Mouse (Mus musculus) MEL (cell line): Measurements from ENCODE around the gene Psmd8. TPM values are rescaled to one million over a fixed set of nuclear protein-coding genes. Genes with fewer than 3 reads are reported as not detected.
A peak's percentile ranks its signal among the peaks of the same experiment; 100 is the strongest.

Experiments
- DNase-seq: peaks from one replicate; pipeline ENCODE4 v3.0.0; 2011; ENCODE audit warnings: low read depth, low spot score
- H3K27ac ChIP-seq: 2 replicates; pipeline ENCODE4 v1.5.1; 2012; ENCODE audit warnings: low read depth, mild to moderate bottlenecking, control low read depth, low read length, moderate library complexity; ENCODE audit not compliant: control insufficient read depth
- H3K27me3 ChIP-seq, 2 experiments: fragments of 150-350 bp in 1 of 2; sonication (generic) in 1 of 2; 2 replicates each; pipeline ENCODE4 v1.6.1; 2012; ENCODE audit warnings: low read length in 2 of 2, mild to moderate bottlenecking in 2 of 2, improper control_type of control experiment in 1 of 2, moderate library complexity in 1 of 2; ENCODE audit not compliant: insufficient read depth in 2 of 2, control insufficient read depth in 1 of 2
- H3K36me3 ChIP-seq, 2 experiments: 2 replicates each; pipeline ENCODE4 v1.6.1; 2012 to 2014; ENCODE audit warnings: low read length in 2 of 2, improper control_type of control experiment in 1 of 2, inconsistent platforms in 1 of 2, mild to moderate bottlenecking in 1 of 2; ENCODE audit not compliant: insufficient read depth in 2 of 2, control insufficient read depth in 1 of 2
- H3K4me1 ChIP-seq, 2 experiments: fragments of 150-350 bp in 1 of 2; sonication (generic) in 1 of 2; 2 replicates each; pipeline ENCODE4 v1.6.1; 2012; ENCODE audit warnings: low read length in 2 of 2, improper control_type of control experiment in 1 of 2, mild to moderate bottlenecking in 1 of 2; ENCODE audit not compliant: insufficient read depth in 2 of 2, control insufficient read depth in 1 of 2
- H3K4me3 ChIP-seq, 2 experiments: fragments of 150-350 bp in 1 of 2; sonication (generic) in 1 of 2; 2 replicates each; pipeline ENCODE4 v1.5.1; 2012; ENCODE audit warnings: low read depth in 2 of 2, low read length in 2 of 2, mild to moderate bottlenecking in 2 of 2, moderate library complexity in 2 of 2, control low read depth in 1 of 2, improper control_type of control experiment in 1 of 2; ENCODE audit not compliant: control insufficient read depth in 1 of 2, insufficient read depth in 1 of 2
- H3K79me2 ChIP-seq: 2 replicates; pipeline ENCODE4 v1.6.1; 2012; ENCODE audit warnings: mild to moderate bottlenecking, low read length, moderate library complexity; ENCODE audit not compliant: control insufficient read depth, poor library complexity, insufficient read depth
- H3K9ac ChIP-seq: 2 replicates; pipeline ENCODE4 v1.6.1; 2012; ENCODE audit warnings: low read depth, mild to moderate bottlenecking, control low read depth, low read length, moderate library complexity; ENCODE audit not compliant: control insufficient read depth, poor library complexity, severe bottlenecking
- H3K9me3 ChIP-seq: fragments of 150-350 bp; sonication (generic); replicated peaks from 2 replicates; pipeline ENCODE4 v1.6.1; 2012; ENCODE audit warnings: mild to moderate bottlenecking, low read length, improper control_type of control experiment, moderate library complexity; ENCODE audit not compliant: insufficient read depth
- BHLHE40 ChIP-seq: IDR thresholded peaks from 2 replicates; pipeline ENCODE4 v1.6.1; 2012; ENCODE audit warnings: low read depth, mild to moderate bottlenecking, inconsistent platforms, low read length, improper control_type of control experiment, borderline replicate concordance
- CHD1 ChIP-seq: IDR thresholded peaks from 2 replicates; pipeline ENCODE4 v1.6.1; 2012; ENCODE audit warnings: low read depth, mild to moderate bottlenecking, inconsistent platforms, low read length, improper control_type of control experiment
- CHD2 ChIP-seq: IDR thresholded peaks from 2 replicates; pipeline ENCODE4 v1.6.1; 2011; ENCODE audit warnings: low read length, improper control_type of control experiment
- CTCF ChIP-seq, 3 experiments: IDR thresholded peaks in 2 of 3; conservative IDR thresholded peaks in 1 of 3; 2 replicates each; pipeline ENCODE4 v1.5.1; 2011 to 2012; ENCODE audit warnings: low read length in 3 of 3, low read depth in 2 of 3, mild to moderate bottlenecking in 2 of 3, improper control_type of control experiment in 1 of 3, inconsistent platforms in 1 of 3, mixed read lengths in 1 of 3, moderate library complexity in 1 of 3; ENCODE audit not compliant: control insufficient read depth in 1 of 3, insufficient read depth in 1 of 3, poor library complexity in 1 of 3, severe bottlenecking in 1 of 3
- E2F4 ChIP-seq: IDR thresholded peaks from 2 replicates; pipeline ENCODE4 v1.6.1; 2011; ENCODE audit warnings: low read depth, low read length, improper control_type of control experiment, borderline replicate concordance
- ELF1 ChIP-seq: IDR thresholded peaks from 2 replicates; pipeline ENCODE4 v1.6.1; 2014; ENCODE audit warnings: low read depth, mild to moderate bottlenecking, inconsistent platforms, low read length, improper control_type of control experiment, moderate library complexity
- GATA1 ChIP-seq: IDR thresholded peaks from 2 replicates; pipeline ENCODE4 v1.6.1; 2011; ENCODE audit warnings: low read depth, low read length, improper control_type of control experiment
- MAFK ChIP-seq: IDR thresholded peaks from 2 replicates; pipeline ENCODE4 v1.6.1; 2011; ENCODE audit warnings: low read depth, mild to moderate bottlenecking, low read length, improper control_type of control experiment, borderline replicate concordance
- MAX ChIP-seq: IDR thresholded peaks from 2 replicates; pipeline ENCODE4 v1.6.1; 2011; ENCODE audit warnings: low read length, improper control_type of control experiment
- MAZ ChIP-seq: IDR thresholded peaks from 2 replicates; pipeline ENCODE4 v1.6.1; 2012; ENCODE audit warnings: low read depth, mild to moderate bottlenecking, inconsistent platforms, low read length, improper control_type of control experiment
- MEF2A ChIP-seq: IDR thresholded peaks from 2 replicates; pipeline ENCODE4 v1.6.1; 2014; ENCODE audit warnings: low read depth, mild to moderate bottlenecking, inconsistent platforms, low read length, improper control_type of control experiment; ENCODE audit not compliant: poor library complexity, insufficient replicate concordance, severe bottlenecking; ENCODE audit errors: extremely low read depth
- MXI1 ChIP-seq: IDR thresholded peaks from 2 replicates; pipeline ENCODE4 v1.6.1; 2011; ENCODE audit warnings: mild to moderate bottlenecking, low read depth, low read length, improper control_type of control experiment
- MYC ChIP-seq: IDR thresholded peaks from 2 replicates; pipeline ENCODE4 v1.6.1; 2011; ENCODE audit warnings: low read depth, mild to moderate bottlenecking, low read length, improper control_type of control experiment, moderate library complexity
- NELFE ChIP-seq: IDR thresholded peaks from 2 replicates; pipeline ENCODE4 v1.6.1; 2011; ENCODE audit warnings: low read depth, low read length, improper control_type of control experiment
- NRF1 ChIP-seq: IDR thresholded peaks from 2 replicates; pipeline ENCODE4 v1.6.1; 2014; ENCODE audit warnings: low read depth, mild to moderate bottlenecking, inconsistent platforms, low read length, improper control_type of control experiment, moderate library complexity; ENCODE audit not compliant: poor library complexity, insufficient read depth, severe bottlenecking
- POLR2A ChIP-seq, 2 experiments: IDR thresholded peaks; 2 replicates each; pipeline ENCODE4 v1.6.1; 2011 to 2012; ENCODE audit warnings: low read length in 2 of 2, mild to moderate bottlenecking in 2 of 2, control low read depth in 1 of 2, improper control_type of control experiment in 1 of 2, low read depth in 1 of 2, moderate library complexity in 1 of 2; ENCODE audit not compliant: control insufficient read depth in 1 of 2, insufficient read depth in 1 of 2, poor library complexity in 1 of 2
- POLR2AphosphoS2 ChIP-seq: IDR thresholded peaks from 2 replicates; pipeline ENCODE4 v1.6.1; 2011; ENCODE audit warnings: low read length, improper control_type of control experiment
- POLR2AphosphoS5 ChIP-seq: IDR thresholded peaks from 2 replicates; pipeline ENCODE4 v1.6.1; 2012; ENCODE audit warnings: low read depth, borderline replicate concordance, mild to moderate bottlenecking, inconsistent platforms, low read length, moderate library complexity, mixed read lengths
- RCOR1 ChIP-seq: IDR thresholded peaks from 2 replicates; pipeline ENCODE4 v1.6.1; 2012; ENCODE audit warnings: low read depth, mild to moderate bottlenecking, inconsistent platforms, low read length, improper control_type of control experiment
- SMC3 ChIP-seq: IDR thresholded peaks from 2 replicates; pipeline ENCODE4 v1.6.1; 2011; ENCODE audit warnings: low read depth, low read length, improper control_type of control experiment
- TAL1 ChIP-seq: IDR thresholded peaks from 2 replicates; pipeline ENCODE4 v1.6.1; 2012; ENCODE audit warnings: mild to moderate bottlenecking, inconsistent platforms, low read length, moderate library complexity, mixed read lengths
- TBP ChIP-seq: IDR thresholded peaks from 2 replicates; pipeline ENCODE4 v1.8.0; 2011; ENCODE audit warnings: low read depth, low read length, improper control_type of control experiment
- USF1 ChIP-seq: IDR thresholded peaks from 2 replicates; pipeline ENCODE4 v1.6.1; 2014; ENCODE audit warnings: low read depth, mild to moderate bottlenecking, inconsistent platforms, low read length, improper control_type of control experiment, moderate library complexity
- ZC3H11A ChIP-seq: IDR thresholded peaks from 2 replicates; pipeline ENCODE4 v1.6.1; 2012; ENCODE audit warnings: low read depth, mild to moderate bottlenecking, inconsistent platforms, low read length, improper control_type of control experiment
- ZKSCAN1 ChIP-seq: IDR thresholded peaks from 2 replicates; pipeline ENCODE4 v1.6.1; 2012; ENCODE audit warnings: low read depth, mild to moderate bottlenecking, inconsistent platforms, low read length, improper control_type of control experiment, moderate library complexity
- ZMIZ1 ChIP-seq: IDR thresholded peaks from 2 replicates; pipeline ENCODE4 v1.6.1; 2012; ENCODE audit warnings: low read depth, mild to moderate bottlenecking, inconsistent platforms, low read length, improper control_type of control experiment, moderate library complexity
- ZNF384 ChIP-seq: IDR thresholded peaks from 2 replicates; pipeline ENCODE4 v1.6.1; 2012; ENCODE audit warnings: low read depth, mild to moderate bottlenecking, inconsistent platforms, low read length, improper control_type of control experiment
- polyA plus RNA-seq, 2 experiments: library from polyadenylated mRNA; stranded (reverse) in 1 of 2; unstranded in 1 of 2; fragments of >175 nt in 1 of 2; fragments of >200 nt in 1 of 2; gene quantifications; 2 replicates each; pipeline versions ENCODE4 v1.2.1 to v1.2.4; 2012; ENCODE audit warnings: low replicate concordance in 2 of 2, low read depth in 1 of 2; ENCODE audit not compliant: insufficient read length in 2 of 2, insufficient read depth in 1 of 2, missing spikeins in 1 of 2
- total RNA-seq: library from RNA; depleted of rRNA; stranded (reverse); fragments of 300-350 nt; gene quantifications from 2 replicates; pipeline ENCODE4 v1.2.3, GENCODE M21; 2012

Psmd8 gene
- total and polyA plus RNA-seq, 3 experiments: 159 to 196 TPM; not detected in 1

DNA sequence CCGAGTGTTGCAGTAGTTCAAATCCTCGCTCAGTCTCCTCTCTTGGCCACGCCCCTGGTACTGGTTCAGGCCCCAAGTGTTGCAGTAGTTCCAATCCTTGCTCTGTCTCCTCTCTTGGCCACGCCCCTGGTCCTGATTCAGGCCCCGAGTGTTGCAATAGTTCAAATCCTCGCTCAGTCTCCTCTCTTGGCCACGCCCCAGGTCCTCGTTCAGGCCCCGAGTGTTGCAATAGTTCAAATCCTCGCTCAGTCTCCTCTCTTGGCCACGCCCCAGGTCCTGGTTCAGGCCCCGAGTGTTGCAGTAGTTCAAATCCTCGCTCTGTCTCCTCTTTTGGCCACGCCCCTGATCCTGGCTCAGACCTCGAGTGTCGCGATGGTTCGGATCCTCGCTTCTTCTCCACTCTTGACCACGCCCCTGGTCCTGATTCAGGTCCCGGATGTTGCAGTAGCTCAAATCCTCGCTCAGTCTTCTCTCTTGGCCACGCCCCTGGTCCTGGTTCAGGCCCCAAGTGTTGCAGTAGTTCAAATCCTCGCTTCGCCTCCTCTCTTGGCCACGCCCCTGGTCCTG, 31.8 kb upstream of the Psmd8 start:
- Histone ChIP-seq H3K36me3 (peaks cover 0 to 2% of the 10 kb centered on the region in 2 experiments; a peak in 2 of 4 replicates), H3K9me3 (no peaks in the 10 kb centered on the region), H3K27ac (peak overlapping the region; percentile 50), H3K27me3 (no peaks in the 10 kb centered on the region), H3K9ac (peak overlapping the region; percentile 38), H3K79me2 (no peaks in the 10 kb centered on the region), H3K4me1 (peaks cover 1 to 3% of the 10 kb centered on the region in 2 experiments; a peak in 3 of 4 replicates), H3K4me3 (peak overlapping the region; percentile 52 to 59)
- TF ChIP-seq ZC3H11A: no peak
- TF ChIP-seq NELFE: no peak
- TF ChIP-seq MAX: no peak
- TF ChIP-seq CHD2: no peak
- TF ChIP-seq E2F4: no peak
- TF ChIP-seq ZMIZ1: no peak
- TF ChIP-seq BHLHE40: no peak
- no peak for TF ChIP-seq ZKSCAN1
- TF ChIP-seq ELF1: no peak
- TF ChIP-seq ZNF384: no peak
- TF ChIP-seq CTCF (IDR thresholded peaks at IDR 0.05 in 2 of 3, conservative IDR thresholded peaks at IDR 0.05 in 1 of 3; ENCODE audit: control insufficient read depth in 1 of 3, insufficient read depth in 1 of 3, low read depth in 2 of 3, low read length in 3 of 3, poor library complexity in 1 of 3, severe bottlenecking in 1 of 3): no peak
- peak; percentile 75 for DNase-seq

DNA sequence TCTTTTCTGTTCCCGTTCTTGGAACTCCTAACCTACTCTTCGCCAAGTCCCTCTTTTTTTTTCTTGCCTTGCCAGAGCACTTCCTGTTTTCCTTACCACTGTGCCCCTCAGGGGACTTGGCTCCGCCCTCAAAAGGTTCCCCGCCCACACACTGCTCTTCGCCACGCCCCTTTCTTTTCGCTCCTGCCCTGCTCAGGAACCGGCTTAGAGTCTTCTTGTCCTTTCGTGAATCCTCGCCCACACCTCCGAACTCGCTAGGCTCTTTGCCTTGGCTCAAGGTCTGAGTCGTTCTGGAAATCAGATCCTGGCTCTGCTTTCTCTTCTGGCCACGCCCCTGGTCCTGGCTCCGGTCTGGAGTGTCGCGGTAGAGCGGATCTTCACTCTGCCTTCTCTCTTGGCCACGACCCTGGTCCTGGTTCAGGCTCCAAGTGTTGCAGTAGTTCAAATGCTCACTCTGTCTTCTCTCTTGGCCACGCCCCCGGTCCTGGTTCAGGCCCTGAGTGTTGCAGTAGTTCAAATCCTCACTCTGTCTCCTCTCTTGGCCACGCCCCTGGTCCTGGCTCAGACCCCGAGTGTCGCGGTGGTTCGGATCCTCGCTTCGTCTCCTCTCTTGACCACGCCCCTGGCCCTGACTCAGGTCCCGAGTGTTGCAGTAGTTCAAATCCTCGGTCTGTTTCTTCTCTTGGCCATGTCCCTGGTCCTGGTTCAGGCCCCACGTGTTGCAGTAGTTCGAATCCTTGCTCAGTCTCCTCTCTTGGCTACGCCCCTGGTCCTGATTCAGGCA, 31.1 kb upstream of the Psmd8 start:
- Histone ChIP-seq H3K4me3 (peak overlapping the region; percentile 52 to 59), H3K9ac (peak overlapping the region; percentile 48)
- TF ChIP-seq ZNF384 (peak; percentile 93), TBP (no peak), CHD1 (no peak), CTCF (IDR thresholded peaks at IDR 0.05 in 2 of 3, conservative IDR thresholded peaks at IDR 0.05 in 1 of 3; ENCODE audit: control insufficient read depth in 1 of 3, insufficient read depth in 1 of 3, low read depth in 2 of 3, low read length in 3 of 3, poor library complexity in 1 of 3, severe bottlenecking in 1 of 3) (no peak), SMC3 (no peak), MAFK (no peak), POLR2AphosphoS2 (no peak), MAZ (peak; percentile 67; the same call in 1 of the 2 replicates), NRF1 (no peak), NELFE (no peak), RCOR1 (no peak), CHD2 (no peak), MYC (no peak), MAX (peak; percentile 38; the same call in 1 of the 2 replicates), GATA1 (no peak), ELF1 (peak; percentile 85), E2F4 (no peak), TAL1 (no peak), POLR2A (IDR thresholded peaks at IDR 0.05; ENCODE audit: control insufficient read depth in 1 of 2, insufficient read depth in 1 of 2, low read depth in 1 of 2, low read length in 2 of 2, poor library complexity in 1 of 2) (no peak), MEF2A (0 out of 2 replicates have a peak, but pooled peaks have one; percentile 5), USF1 (peak; percentile 15; the same call in 1 of the 2 replicates), MXI1 (peak; percentile 74; the same call in 1 of the 2 replicates), ZMIZ1 (no peak), BHLHE40 (no peak), ZC3H11A (no peak), POLR2AphosphoS5 (no peak)

More for the DNA sequence above, 31.1 kb upstream of the Psmd8 start:
- Histone ChIP-seq H3K36me3 (peaks cover 0 to 2% of the 10 kb centered on the region in 2 experiments; a peak in 2 of 4 replicates), H3K4me1 (peaks cover under 1 to 1% of the 10 kb centered on the region in 2 experiments; a peak in 3 of 4 replicates), H3K79me2 (no peaks in the 10 kb centered on the region), H3K9me3 (no peaks in the 10 kb centered on the region), H3K27ac (peak overlapping the region; percentile 94), H3K27me3 (no peaks in the 10 kb centered on the region)
- peak; percentile 95 for DNase-seq
